Mouse (Mus musculus) heart, postnatal 0 days (tissue): ENCODE measurements around the gene Dhx38.

Experiments used
- CTCF ChIP-seq: IDR thresholded peaks from 2 replicates; pipeline ENCODE4 v1.5.1; 2016; ENCODE audit warnings: antibody characterized with exemption, control low read depth, low read depth
- EP300 ChIP-seq: IDR thresholded peaks from 2 replicates; pipeline ENCODE4 v1.6.1; 2016; ENCODE audit warnings: antibody characterized with exemption, low read depth

DNA sequence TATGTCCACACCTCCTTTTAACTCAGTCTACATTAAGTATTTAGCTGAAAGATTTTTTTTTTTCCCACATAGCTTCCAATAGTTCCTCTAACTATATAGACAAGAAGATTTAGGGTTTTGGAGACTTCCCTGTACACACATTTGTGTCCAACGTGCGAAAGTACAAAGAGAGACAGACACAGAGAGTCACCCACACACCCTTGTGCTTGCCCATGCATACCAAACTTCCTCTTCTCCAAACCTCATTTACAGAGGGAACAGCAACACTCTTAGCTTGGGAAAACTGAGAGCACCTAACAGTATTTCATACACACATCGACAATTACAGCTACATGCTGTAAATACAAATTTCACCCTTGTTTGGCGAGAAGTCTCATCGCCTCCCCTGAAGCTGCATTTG, 60.1 kb downstream of the Dhx38 start:
- TF ChIP-seq CTCF (no peak), EP300 (no peak)
